Mouse (Mus musculus): Measurements from ENCODE around the gene Gm20604.

DNA sequence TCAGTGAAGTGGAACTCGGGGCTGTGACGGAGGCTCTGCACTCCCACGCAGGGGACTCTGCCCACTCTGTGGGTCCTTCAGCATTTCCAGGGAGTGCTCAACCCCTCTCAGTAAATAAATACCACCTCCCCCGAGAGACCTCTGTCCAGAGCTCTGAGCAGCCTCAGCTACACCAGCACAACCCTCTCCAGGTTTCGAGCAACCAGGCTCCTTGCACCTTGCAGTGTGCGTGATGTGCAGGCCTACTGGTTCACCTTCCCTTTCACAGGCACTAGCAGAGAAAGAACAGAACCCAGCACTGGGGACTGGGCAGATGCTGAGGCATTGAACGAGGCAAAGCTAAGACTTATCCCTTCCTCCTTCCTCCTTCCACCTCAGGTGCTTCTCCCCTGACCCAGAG lies 61.1 kb downstream of the Gm20604 start:
- TF ChIP-seq CTCF (IDR thresholded peaks at IDR 0.05; ENCODE audit: low read depth, low read length), result no peak
- TF ChIP-seq POLR2A (IDR thresholded peaks at IDR 0.05; ENCODE audit: borderline replicate concordance, low read depth, low read length), result no peak

Data from bone marrow macrophage, adult 2 months (primary cell).